Mouse (Mus musculus) liver, embryonic 14.5 days (tissue): Measurements from ENCODE around the gene Fmo6. TPM values are rescaled to one million over a fixed set of nuclear protein-coding genes. Genes with fewer than 3 reads are reported as not detected.

Experiments used
- ATAC-seq: fragments of 200-750 bp; cut with Nextera tagmentation; 2 replicates; pipeline ENCODE4 v1.8.0; 2017; ENCODE audit warnings: moderate number of reproducible peaks, mild to moderate bottlenecking, moderate library complexity; ENCODE audit not compliant: insufficient read depth
- DNase-seq, 3 experiments: peaks; one replicate each; pipeline ENCODE4 v3.0.0-alpha.2; 2012 to 2013; ENCODE audit warnings: low read depth in 3 of 3, low spot score in 3 of 3
- H3K27ac ChIP-seq: fragments of 300-500 bp; sonication (generic); 2 replicates; pipeline ENCODE4 v1.5.1; 2014; ENCODE audit warnings: moderate library complexity, mild to moderate bottlenecking, control low read depth, inconsistent platforms
- H3K27me3 ChIP-seq: fragments of 300-500 bp; sonication (generic); 2 replicates; pipeline ENCODE4 v1.6.1; 2014; ENCODE audit warnings: mild to moderate bottlenecking, low read length, moderate library complexity; ENCODE audit not compliant: control insufficient read depth, insufficient read depth
- H3K36me3 ChIP-seq: fragments of 300-500 bp; sonication (generic); replicated peaks from 2 replicates; pipeline ENCODE4 v1.6.1; 2014; ENCODE audit warnings: low read depth; ENCODE audit not compliant: control insufficient read depth, insufficient read depth
- H3K4me1 ChIP-seq, 2 experiments: fragments of 200-500 bp in 1 of 2; fragments of 300-500 bp in 1 of 2; sonication (generic) in 1 of 2; replicated peaks; 2 replicates each; pipeline ENCODE4 v1.6.1; 2012 to 2014; ENCODE audit warnings: antibody characterized with exemption in 1 of 2, inconsistent platforms in 1 of 2, low read length in 1 of 2; ENCODE audit not compliant: control insufficient read depth in 2 of 2, insufficient read depth in 2 of 2
- H3K4me2 ChIP-seq: fragments of 300-500 bp; sonication (generic); 2 replicates; pipeline ENCODE4 v1.6.1; 2014; ENCODE audit warnings: low read depth, mild to moderate bottlenecking, control low read depth, moderate library complexity
- H3K4me3 ChIP-seq, 2 experiments: fragments of 200-500 bp in 1 of 2; fragments of 300-500 bp in 1 of 2; sonication (generic) in 1 of 2; 2 replicates each; pipeline ENCODE4 v1.5.1; 2012 to 2014; ENCODE audit warnings: low read depth in 2 of 2, low read length in 2 of 2, mild to moderate bottlenecking in 2 of 2, control low read depth in 1 of 2, inconsistent platforms in 1 of 2, moderate library complexity in 1 of 2; ENCODE audit not compliant: insufficient read depth in 1 of 2
- H3K9ac ChIP-seq: fragments of 300-500 bp; sonication (generic); replicated peaks from 2 replicates; pipeline ENCODE4 v1.6.1; 2014; ENCODE audit warnings: mild to moderate bottlenecking, control low read depth, moderate library complexity
- H3K9me3 ChIP-seq: fragments of 300-500 bp; sonication (generic); 2 replicates; pipeline ENCODE4 v1.6.1; 2016; ENCODE audit warnings: low read length, mixed read lengths; ENCODE audit not compliant: control insufficient read depth
- CTCF ChIP-seq: IDR thresholded peaks from 2 replicates; pipeline ENCODE4 v1.5.1; 2016; ENCODE audit warnings: antibody characterized with exemption, low read depth, control low read depth
- EP300 ChIP-seq: IDR thresholded peaks from 2 replicates; pipeline ENCODE4 v1.6.1; 2016; ENCODE audit warnings: antibody characterized with exemption, low read depth
- WGBS: fragments of 180-500 bp; shearing (Covaris S2); extraction: QIAGEN DNeasy Blood & Tissue Kit; methylation state at CpG from one replicate; pipeline ENCODE4 v1.1.7; 2014; ENCODE audit not compliant: insufficient replicate concordance; 5-methylcytosine and 5-hydroxymethylcytosine counted together
- polyA plus RNA-seq, 2 experiments: library from polyadenylated mRNA; depleted of rRNA in 1 of 2; stranded (reverse) in 1 of 2; unstranded in 1 of 2; fragments of >200 nt; fragmentation: Nextera tagmentation in 1 of 2; extraction: Ambion mirVana in 1 of 2; gene quantifications; 2 replicates each; pipeline versions ENCODE4 v1.2.1 to v1.2.3; 2012 to 2014

The Fmo6 gene
- polyA plus RNA-seq, 2 experiments: not detected

DNA sequence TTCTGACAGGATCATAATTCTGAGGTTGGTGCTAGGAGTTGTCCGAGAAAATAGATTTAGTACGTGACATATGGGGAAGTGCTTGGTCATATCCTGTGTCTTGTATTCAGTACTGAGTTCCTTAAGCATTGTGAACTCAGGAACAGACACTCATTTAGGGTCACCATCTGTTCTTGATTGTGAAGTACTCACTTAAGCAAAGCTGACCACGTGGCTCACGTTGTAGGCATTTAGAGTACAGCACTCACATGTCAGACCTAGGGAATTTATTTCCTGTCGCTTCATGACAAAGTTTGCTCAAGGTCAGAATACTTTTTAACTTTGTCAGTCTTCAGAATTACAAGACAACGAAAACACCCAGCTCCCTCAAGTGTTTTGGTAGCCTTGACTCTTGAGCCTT is 6.4 kb upstream of the Fmo6 start:
- peak; percentile 47; the same call in 1 of the 2 replicates for ATAC-seq
- no peak for DNase-seq
- 26% methylated on average over 6 of the region's 6 CpGs for WGBS

DNA sequence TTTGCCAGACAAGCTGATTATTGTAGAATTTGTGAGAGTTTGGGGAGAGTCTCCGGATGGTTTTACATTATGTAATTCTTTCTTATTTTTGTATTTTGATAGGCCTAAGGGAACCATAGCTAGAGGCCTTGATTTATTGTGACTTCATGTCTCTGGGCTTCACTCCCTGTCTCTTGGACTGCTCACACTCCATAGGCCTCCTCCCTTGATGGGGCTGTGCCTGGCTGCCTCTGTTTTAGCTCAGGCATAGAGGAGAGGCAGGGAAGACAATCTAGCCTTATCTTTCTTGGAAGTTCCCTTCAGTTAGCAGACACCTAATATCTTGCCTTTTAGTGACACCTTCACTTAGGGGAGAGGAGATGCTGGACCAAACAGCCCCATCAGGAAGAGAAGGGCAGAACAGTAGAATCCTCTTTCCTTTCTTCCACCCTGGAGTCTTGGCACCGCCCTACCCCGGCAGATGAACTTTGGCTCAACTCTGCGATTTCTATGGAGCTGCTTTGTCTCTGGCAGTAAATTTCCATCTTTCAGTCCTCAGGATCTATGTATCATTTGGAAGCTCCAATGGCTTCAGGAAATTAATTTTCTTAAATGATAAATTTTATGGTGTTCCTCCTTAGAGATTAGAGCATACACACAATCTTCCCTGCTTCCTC is 1.5 kb upstream of the Fmo6 start:
- no peaks in the 10 kb centered on the region for H3K4me1 ChIP-seq
- no peak overlapping the region for H3K27ac ChIP-seq
- no peaks in the 10 kb centered on the region for H3K36me3 ChIP-seq
- ATAC-seq (no peak), DNase-seq (no peak)
- H3K4me3 ChIP-seq: no peak overlapping the region
- TF ChIP-seq CTCF (no peak), EP300 (no peak)
- no peaks in the 10 kb centered on the region for H3K9me3 ChIP-seq
- no peaks in the 10 kb centered on the region for H3K27me3 ChIP-seq
- no peak overlapping the region for H3K4me2 ChIP-seq
- H3K9ac ChIP-seq: no peak overlapping the region
- WGBS: 73% methylated on average over 4 of the region's 4 CpGs

More for the DNA sequence above, 6.4 kb upstream of the Fmo6 start:
- no peaks in the 10 kb centered on the region for H3K9me3 ChIP-seq
- H3K4me2 ChIP-seq: no peak overlapping the region
- no peak overlapping the region for H3K27ac ChIP-seq
- no peaks in the 10 kb centered on the region for H3K4me1 ChIP-seq
- no peak overlapping the region for H3K4me3 ChIP-seq
- H3K27me3 ChIP-seq: no peaks in the 10 kb centered on the region
- H3K36me3 ChIP-seq: no peaks in the 10 kb centered on the region
- TF ChIP-seq CTCF (no peak), EP300 (no peak)
- no peak overlapping the region for H3K9ac ChIP-seq

DNA sequence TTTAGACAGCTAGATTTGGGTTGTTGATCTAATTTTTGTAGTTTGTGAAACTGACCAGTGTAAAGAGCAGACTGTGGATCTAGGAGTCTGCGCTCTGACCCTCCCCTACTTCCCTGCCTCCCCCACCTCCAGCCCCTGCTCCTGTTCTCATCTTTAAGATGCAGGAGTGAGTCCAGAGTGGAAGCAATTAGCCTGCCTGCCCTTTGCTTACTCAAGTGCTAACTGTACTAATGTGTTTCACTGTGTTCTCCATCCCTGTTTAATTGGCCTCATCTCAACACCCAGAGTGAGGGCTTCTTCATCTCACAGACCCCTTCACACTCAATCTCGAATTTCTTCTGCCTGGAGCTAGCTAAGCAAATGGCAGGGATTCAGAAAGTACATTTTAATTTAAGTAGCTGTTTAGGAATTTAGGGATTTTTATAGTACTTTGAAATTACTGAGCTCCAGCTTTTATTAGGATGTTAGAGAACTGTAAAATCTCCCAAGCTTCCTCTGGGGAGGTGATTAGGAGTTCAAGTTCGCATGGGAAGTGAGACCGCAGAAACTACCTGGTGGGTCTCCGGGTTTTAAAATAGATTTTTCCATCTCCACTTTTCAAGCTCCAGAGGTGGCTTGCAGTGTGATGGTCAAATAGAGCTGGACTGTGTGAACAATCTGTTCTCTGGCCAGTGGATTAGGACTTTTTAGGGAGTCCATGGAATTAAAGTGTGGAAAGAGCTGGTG is 818 bp upstream of the Fmo6 start:
- Histone ChIP-seq H3K4me3 (no peak overlapping the region), H3K9me3 (no peaks in the 10 kb centered on the region), H3K36me3 (no peaks in the 10 kb centered on the region), H3K4me2 (no peak overlapping the region), H3K27me3 (no peaks in the 10 kb centered on the region), H3K4me1 (no peaks in the 10 kb centered on the region), H3K9ac (no peak overlapping the region), H3K27ac (no peak overlapping the region)
- ATAC-seq (no peak), DNase-seq (no peak)
- no peak for TF ChIP-seq EP300
- no peak for TF ChIP-seq CTCF
- WGBS: 62% methylated on average over 5 of the region's 5 CpGs

DNA sequence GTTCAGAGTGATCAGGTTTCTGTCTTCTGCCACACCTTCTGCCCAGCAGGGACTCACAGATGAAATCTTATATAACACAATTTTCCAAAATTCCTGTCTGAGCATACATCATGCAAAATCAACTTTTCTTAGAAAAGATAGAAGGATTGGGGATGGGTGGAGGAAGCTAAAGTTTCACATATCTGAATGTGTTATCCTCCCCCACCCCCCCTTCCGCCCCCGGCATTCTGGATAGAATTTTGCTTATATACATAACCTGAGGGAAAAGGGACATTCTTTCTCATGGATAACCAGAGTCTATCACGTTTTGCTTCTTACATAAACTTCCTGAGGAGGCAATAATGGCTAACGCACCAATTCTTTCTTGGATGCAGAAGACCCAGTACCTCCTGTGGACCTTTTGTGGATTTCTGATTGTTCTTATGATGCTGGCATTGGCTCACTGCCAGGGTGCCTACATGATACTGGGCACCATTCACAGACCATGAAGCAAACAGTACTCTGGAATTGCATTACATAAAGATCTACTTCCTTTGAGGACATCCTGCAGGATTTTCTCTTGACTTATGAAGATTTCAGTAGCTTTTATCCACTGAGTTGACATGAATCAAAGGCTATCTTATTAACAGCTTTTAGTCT is 2.8 kb downstream of the Fmo6 start:
- Histone ChIP-seq H3K9me3 (no peaks in the 10 kb centered on the region), H3K27ac (no peak overlapping the region), H3K36me3 (no peaks in the 10 kb centered on the region), H3K4me2 (no peak overlapping the region), H3K4me3 (no peak overlapping the region), H3K4me1 (no peaks in the 10 kb centered on the region), H3K9ac (no peak overlapping the region), H3K27me3 (no peaks in the 10 kb centered on the region)
- ATAC-seq (no peak), DNase-seq (no peak)
- 60% methylated on average over 4 of the region's 4 CpGs for WGBS
- TF ChIP-seq CTCF (no peak), EP300 (no peak)

DNA sequence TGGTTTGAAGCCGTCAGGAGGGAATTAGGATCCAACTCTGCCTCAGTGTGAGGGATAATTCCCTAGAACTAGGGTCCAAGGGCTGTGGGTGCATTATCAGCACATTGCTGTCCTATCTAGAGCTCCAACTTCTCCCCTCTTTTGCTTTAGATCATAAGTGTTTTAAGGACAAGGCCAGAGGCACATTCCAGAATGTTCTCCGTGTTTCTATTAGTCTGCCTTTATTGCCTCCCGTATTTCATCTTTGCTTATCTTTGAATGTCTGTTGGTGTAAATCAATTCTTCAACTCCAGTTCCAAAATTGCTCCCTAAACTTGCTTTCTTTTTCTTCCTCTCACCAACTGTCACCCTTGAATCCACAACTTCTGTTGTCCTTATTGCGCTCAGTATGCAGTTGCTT is 4.9 kb downstream of the Fmo6 start:
- TF ChIP-seq EP300: no peak
- no peak for TF ChIP-seq CTCF
- no peak overlapping the region for H3K4me2 ChIP-seq
- H3K27me3 ChIP-seq: no peaks in the 10 kb centered on the region
- H3K4me3 ChIP-seq: no peak overlapping the region
- no peak overlapping the region for H3K27ac ChIP-seq
- no peak for DNase-seq
- 63% methylated on average over 4 of the region's 4 CpGs for WGBS
- no peak for ATAC-seq
- H3K4me1 ChIP-seq: no peaks in the 10 kb centered on the region
- no peaks in the 10 kb centered on the region for H3K9me3 ChIP-seq
- no peak overlapping the region for H3K9ac ChIP-seq
- H3K36me3 ChIP-seq: no peaks in the 10 kb centered on the region
